Mouse (Mus musculus): ENCODE measurements around the gene Nudt3.
"Not testable (repeated sequence)": the region's sequence is repeated elsewhere in the genome, so short reads cannot be mapped to it uniquely, and the experiment has no call there.

Nudt3 gene

GRCm38 (mm10) chr17:27623360-27624326 is at the start of gene Nudt3:
Gene Nudt3, minus strand, starts transcription at chr17:27623495.
- peak; percentile 88 for DNase-seq (ENCODE audit: low spot score)

- no peak for DNase-seq (ENCODE audit: low spot score)
These were observed 48.4 kb upstream of the Nudt3 start for GRCm38 (mm10) chr17:27671720-27672119.

GRCm38 (mm10) chr17:27658767-27659166 is 35.5 kb upstream of the Nudt3 start:
- no peak for DNase-seq (ENCODE audit: low spot score)

- DNase-seq (ENCODE audit: low spot score): no peak
These were observed 33.8 kb upstream of the Nudt3 start for GRCm38 (mm10) chr17:27657123-27657522.

GRCm38 (mm10) chr17:27656414-27656813 is 33.1 kb upstream of the Nudt3 start:
- DNase-seq (ENCODE audit: low spot score): no peak

- no peak for DNase-seq (ENCODE audit: low spot score)
These were observed 32.7 kb upstream of the Nudt3 start for GRCm38 (mm10) chr17:27656011-27656399.

- no peak for DNase-seq (ENCODE audit: low spot score)
These were observed 32.1 kb upstream of the Nudt3 start, which contains the start of gene Pacsin1 for GRCm38 (mm10) chr17:27655089-27656010. Gene Pacsin1, plus strand, starts transcription at chr17:27655509.

- no peak for DNase-seq (ENCODE audit: low spot score)
These were observed 30.1 kb upstream of the Nudt3 start for GRCm38 (mm10) chr17:27653253-27653959.

- no peak for DNase-seq (ENCODE audit: low spot score)
These were observed 28.9 kb upstream of the Nudt3 start for GRCm38 (mm10) chr17:27652046-27652790.

GRCm38 (mm10) chr17:27650586-27650985 is 27.3 kb upstream of the Nudt3 start:
- peak; percentile 69 for DNase-seq (ENCODE audit: low spot score)

GRCm38 (mm10) chr17:27650160-27650559 is 26.9 kb upstream of the Nudt3 start:
- peak; percentile 81 for DNase-seq (ENCODE audit: low spot score)

GRCm38 (mm10) chr17:27645807-27646206 is 22.5 kb upstream of the Nudt3 start:
- DNase-seq (ENCODE audit: low spot score): no peak

GRCm38 (mm10) chr17:27644572-27644971 is 21.3 kb upstream of the Nudt3 start:
- DNase-seq (ENCODE audit: low spot score): no peak

GRCm38 (mm10) chr17:27643756-27644155 is 20.5 kb upstream of the Nudt3 start:
- no peak for DNase-seq (ENCODE audit: low spot score)

GRCm38 (mm10) chr17:27643101-27643500 is 19.8 kb upstream of the Nudt3 start:
- no peak for DNase-seq (ENCODE audit: low spot score)

- DNase-seq (ENCODE audit: low spot score): no peak
These were observed 19.3 kb upstream of the Nudt3 start for GRCm38 (mm10) chr17:27642491-27643062.

- DNase-seq (ENCODE audit: low spot score): not testable (repeated sequence)
These were observed 16.6 kb upstream of the Nudt3 start for GRCm38 (mm10) chr17:27639851-27640250.

- no peak for DNase-seq (ENCODE audit: low spot score)
These were observed 15.6 kb upstream of the Nudt3 start for GRCm38 (mm10) chr17:27638921-27639332.

GRCm38 (mm10) chr17:27637333-27637732 is 14.0 kb upstream of the Nudt3 start:
- no peak for DNase-seq (ENCODE audit: low spot score)

- no peak for DNase-seq (ENCODE audit: low spot score)
These were observed 13.1 kb upstream of the Nudt3 start, which contains the start of gene Rps10 for GRCm38 (mm10) chr17:27636132-27637020. Gene Rps10, minus strand, starts transcription at chr17:27636669.
